Mouse (Mus musculus): ENCODE results near the gene 4933402E13Rik. TPM values are rescaled to one million over a fixed set of nuclear protein-coding genes. Genes with fewer than 3 reads are reported as not detected.

The 4933402E13Rik gene
- total RNA-seq (2021): not detected in 2 replicates
- long read RNA-seq: 0 reads

- DNase-seq: no peak
These were observed at the start of gene 4933402E13Rik for GRCm38 (mm10) chrX:62283199-62283598. Gene 4933402E13Rik, plus strand, starts transcription at chrX:62283499.

Other genes starting within 250 kb of the 4933402E13Rik start
- gene 4931400O07Rik, start 184.5 kb downstream of the 4933402E13Rik start, total RNA-seq (2021): not detected in 2 replicates